Mouse (Mus musculus): Measurements from ENCODE around the gene Ces2f.

GRCm38 (mm10) chr8:104925972-104926596, 21.1 kb upstream of the Ces2f start, which contains the start of gene Ces2e:
- no peak for TF ChIP-seq CTCF (IDR thresholded peaks at IDR 0.05; ENCODE audit: extremely low read depth, insufficient read depth, low read length)
- no peak for TF ChIP-seq POLR2A (IDR thresholded peaks at IDR 0.05; ENCODE audit: extremely low read depth, insufficient read depth, low read length)
